Mouse (Mus musculus): ENCODE results near the gene Nfkbiz. TPM values are rescaled to one million over a fixed set of nuclear protein-coding genes. Genes with fewer than 3 reads are reported as not detected.

Nfkbiz gene
- 9.2 and 10.0 TPM in 2 replicates for polyA plus RNA-seq (2012; rRNA removed)
- 5.0 and 5.3 TPM in 2 replicates for polyA plus RNA-seq (2014; fragmentation: Nextera tagmentation; extraction: Ambion mirVana)

DNA sequence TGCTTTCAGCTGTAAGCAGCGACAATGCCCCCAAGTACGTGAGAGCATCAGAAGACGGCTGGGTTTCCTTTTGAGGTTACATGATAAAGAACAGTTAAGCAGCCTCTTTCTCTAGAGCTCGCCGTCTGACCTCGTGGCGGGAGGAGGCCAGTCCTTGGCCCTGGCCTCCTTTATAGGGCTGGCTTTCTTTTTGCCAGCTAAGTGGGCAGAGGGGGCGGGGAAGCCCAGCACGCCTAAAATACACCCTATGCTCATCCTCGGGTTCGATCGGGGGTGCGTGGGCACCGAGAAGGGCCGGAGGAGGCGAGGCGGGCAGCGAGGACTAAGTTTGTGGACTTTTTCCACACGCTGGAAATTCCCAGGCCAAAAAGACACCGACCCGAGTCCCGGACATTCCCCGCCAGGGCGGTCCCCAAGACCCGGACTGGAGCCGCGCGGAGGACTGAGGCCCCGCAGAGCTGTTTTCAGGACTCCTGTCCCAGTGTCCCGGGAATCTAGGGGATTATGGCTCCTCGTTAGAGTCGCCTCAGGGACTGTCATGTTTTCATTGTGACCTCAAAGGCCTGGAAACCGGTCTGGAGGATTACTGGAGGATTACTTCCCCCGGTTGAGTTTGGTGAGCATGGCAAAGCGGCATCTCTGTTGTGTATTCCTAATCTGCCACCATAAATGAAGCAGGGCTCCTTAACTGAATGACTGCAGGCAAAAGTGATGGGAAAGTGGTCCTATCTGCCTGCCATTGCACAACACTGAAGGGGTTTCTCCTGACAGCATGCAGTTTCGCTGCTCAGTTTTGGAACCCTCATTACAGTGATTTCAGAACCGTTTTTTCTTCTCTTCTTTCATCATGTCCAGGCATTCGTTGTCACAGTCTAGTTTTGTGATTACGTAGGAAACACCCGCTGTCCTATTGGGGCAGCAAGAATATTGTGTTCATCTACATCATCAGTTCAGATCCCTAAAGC lies at the start of gene Nfkbiz:
Gene Nfkbiz (minus strand): TSS at position 390 of the 965 bp plus-strand sequence.
- Histone ChIP-seq H3K36me3 (ENCODE audit: control insufficient read depth, insufficient read depth, low read length) (no peaks in the 10 kb centered on the region), H3K27me3 (ENCODE audit: control insufficient read depth, insufficient read depth, low read length) (no peaks in the 10 kb centered on the region), H3K9me3 (ENCODE audit: control insufficient read depth, low read length) (no peaks in the 10 kb centered on the region), H3K4me3 (replicated peaks; ENCODE audit: low read length) (peak within 1 kb of the TSS; percentile 57), H3K4me1 (ENCODE audit: control insufficient read depth, insufficient read depth, low read length) (peaks cover 6% of the 10 kb centered on the region), H3K27ac (replicated peaks; ENCODE audit: low read depth, low read length) (peak within 1 kb of the TSS; percentile 81), H3K9ac (ENCODE audit: low read depth, low read length, severe bottlenecking) (peak within 1 kb of the TSS; percentile 83), H3K4me2 (replicated peaks; ENCODE audit: low read depth, low read length, severe bottlenecking) (peak within 1 kb of the TSS; percentile 77)
- DNase-seq (ENCODE audit: low spot score) (peak; percentile 80), ATAC-seq (ENCODE audit: low FRiP score, low read depth) (peak; percentile 91)
- WGBS, result 1% methylated on average over 40 of the region's 40 CpGs
- 0 out of 2 replicates have a peak, but pooled peaks have one; percentile 26 for TF ChIP-seq POLR2A (IDR thresholded peaks at IDR 0.05; ENCODE audit: borderline replicate concordance, extremely low read depth, insufficient read depth, insufficient read length)

GRCm38 (mm10) chr16:55887814-55888583 lies 49.3 kb upstream of the Nfkbiz start:
- no peaks in the 10 kb centered on the region for H3K36me3 ChIP-seq (ENCODE audit: control insufficient read depth, insufficient read depth, low read length)

GRCm38 (mm10) chr16:55884246-55884645 lies 45.5 kb upstream of the Nfkbiz start:
- Histone ChIP-seq H3K4me2 (replicated peaks; ENCODE audit: low read depth, low read length, severe bottlenecking) (no peak overlapping the region), H3K9ac (ENCODE audit: low read depth, low read length, severe bottlenecking) (no peak overlapping the region), H3K9me3 (ENCODE audit: control insufficient read depth, low read length) (no peaks in the 10 kb centered on the region), H3K4me1 (ENCODE audit: control insufficient read depth, insufficient read depth, low read length) (no peaks in the 10 kb centered on the region), H3K27ac (replicated peaks; ENCODE audit: low read depth, low read length) (no peak overlapping the region), H3K4me3 (replicated peaks; ENCODE audit: low read length) (no peak overlapping the region), H3K27me3 (ENCODE audit: control insufficient read depth, insufficient read depth, low read length) (no peaks in the 10 kb centered on the region), H3K36me3 (ENCODE audit: control insufficient read depth, insufficient read depth, low read length) (no peaks in the 10 kb centered on the region)
- no peak for ATAC-seq (ENCODE audit: low FRiP score, low read depth)
- 76% methylated on average over 11 of the region's 11 CpGs for WGBS
- no peak for TF ChIP-seq POLR2A (IDR thresholded peaks at IDR 0.05; ENCODE audit: borderline replicate concordance, extremely low read depth, insufficient read depth, insufficient read length)
- no peak for DNase-seq (ENCODE audit: low spot score)

More at GRCm38 (mm10) chr16:55887814-55888583, 49.3 kb upstream of the Nfkbiz start:
- DNase-seq (ENCODE audit: low spot score) (no peak), ATAC-seq (ENCODE audit: low FRiP score, low read depth) (no peak)
- Histone ChIP-seq H3K9me3 (ENCODE audit: control insufficient read depth, low read length) (no peaks in the 10 kb centered on the region), H3K4me2 (replicated peaks; ENCODE audit: low read depth, low read length, severe bottlenecking) (no peak overlapping the region), H3K27ac (replicated peaks; ENCODE audit: low read depth, low read length) (no peak overlapping the region), H3K9ac (ENCODE audit: low read depth, low read length, severe bottlenecking) (no peak overlapping the region), H3K27me3 (ENCODE audit: control insufficient read depth, insufficient read depth, low read length) (no peaks in the 10 kb centered on the region), H3K4me1 (ENCODE audit: control insufficient read depth, insufficient read depth, low read length) (no peaks in the 10 kb centered on the region), H3K4me3 (replicated peaks; ENCODE audit: low read length) (no peak overlapping the region)
- 60% methylated on average over 7 of the region's 7 CpGs for WGBS
- TF ChIP-seq POLR2A (IDR thresholded peaks at IDR 0.05; ENCODE audit: borderline replicate concordance, extremely low read depth, insufficient read depth, insufficient read length), result no peak

DNA sequence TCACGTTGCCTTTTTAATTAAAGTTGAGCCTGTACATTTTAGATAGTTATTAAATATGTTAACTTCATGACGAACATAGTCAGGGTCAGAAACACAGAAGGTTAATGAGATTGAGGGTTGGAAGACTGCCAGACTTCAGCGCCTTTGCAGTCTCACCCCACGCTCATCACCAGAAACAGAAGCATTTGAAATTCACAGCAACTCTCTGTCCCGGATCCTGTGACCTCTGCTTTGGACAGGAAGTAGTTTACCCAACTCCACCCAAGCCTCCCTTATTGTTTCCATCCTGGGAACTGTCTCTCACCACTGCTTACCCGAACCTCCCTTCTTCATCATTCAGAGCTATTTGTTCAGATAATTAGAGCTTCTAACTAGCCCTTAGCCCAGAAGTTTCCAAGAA lies 37.3 kb upstream of the Nfkbiz start:
- Histone ChIP-seq H3K4me3 (replicated peaks; ENCODE audit: low read length) (no peak overlapping the region), H3K27ac (replicated peaks; ENCODE audit: low read depth, low read length) (no peak overlapping the region), H3K36me3 (ENCODE audit: control insufficient read depth, insufficient read depth, low read length) (no peaks in the 10 kb centered on the region), H3K4me1 (ENCODE audit: control insufficient read depth, insufficient read depth, low read length) (no peaks in the 10 kb centered on the region), H3K9ac (ENCODE audit: low read depth, low read length, severe bottlenecking) (no peak overlapping the region), H3K27me3 (ENCODE audit: control insufficient read depth, insufficient read depth, low read length) (no peaks in the 10 kb centered on the region), H3K4me2 (replicated peaks; ENCODE audit: low read depth, low read length, severe bottlenecking) (no peak overlapping the region), H3K9me3 (ENCODE audit: control insufficient read depth, low read length) (no peaks in the 10 kb centered on the region)
- TF ChIP-seq POLR2A (IDR thresholded peaks at IDR 0.05; ENCODE audit: borderline replicate concordance, extremely low read depth, insufficient read depth, insufficient read length), result no peak
- 60% methylated on average over 6 of the region's 6 CpGs for WGBS
- DNase-seq (ENCODE audit: low spot score) (no peak), ATAC-seq (ENCODE audit: low FRiP score, low read depth) (no peak)

GRCm38 (mm10) chr16:55863832-55864231 lies 25.1 kb upstream of the Nfkbiz start:
- ATAC-seq (ENCODE audit: low FRiP score, low read depth) (no peak), DNase-seq (ENCODE audit: low spot score) (no peak)
- WGBS, result 63% methylated on average over 4 of the region's 4 CpGs
- Histone ChIP-seq H3K27ac (replicated peaks; ENCODE audit: low read depth, low read length) (no peak overlapping the region), H3K4me2 (replicated peaks; ENCODE audit: low read depth, low read length, severe bottlenecking) (no peak overlapping the region), H3K9me3 (ENCODE audit: control insufficient read depth, low read length) (no peaks in the 10 kb centered on the region), H3K4me1 (ENCODE audit: control insufficient read depth, insufficient read depth, low read length) (no peaks in the 10 kb centered on the region), H3K4me3 (replicated peaks; ENCODE audit: low read length) (no peak overlapping the region), H3K9ac (ENCODE audit: low read depth, low read length, severe bottlenecking) (no peak overlapping the region), H3K27me3 (ENCODE audit: control insufficient read depth, insufficient read depth, low read length) (no peaks in the 10 kb centered on the region), H3K36me3 (ENCODE audit: control insufficient read depth, insufficient read depth, low read length) (no peaks in the 10 kb centered on the region)
- TF ChIP-seq POLR2A (IDR thresholded peaks at IDR 0.05; ENCODE audit: borderline replicate concordance, extremely low read depth, insufficient read depth, insufficient read length), result no peak

Measured in limb, embryonic 14.5 days (tissue).